Mouse (Mus musculus): ENCODE measurements around the gene Vps13d. TPM values are rescaled to one million over a fixed set of nuclear protein-coding genes. Genes with fewer than 3 reads are reported as not detected.

Vps13d gene
- total and polyA plus RNA-seq, 2 experiments from 2014 or later, result 7.8 to 35.3 TPM

DNA sequence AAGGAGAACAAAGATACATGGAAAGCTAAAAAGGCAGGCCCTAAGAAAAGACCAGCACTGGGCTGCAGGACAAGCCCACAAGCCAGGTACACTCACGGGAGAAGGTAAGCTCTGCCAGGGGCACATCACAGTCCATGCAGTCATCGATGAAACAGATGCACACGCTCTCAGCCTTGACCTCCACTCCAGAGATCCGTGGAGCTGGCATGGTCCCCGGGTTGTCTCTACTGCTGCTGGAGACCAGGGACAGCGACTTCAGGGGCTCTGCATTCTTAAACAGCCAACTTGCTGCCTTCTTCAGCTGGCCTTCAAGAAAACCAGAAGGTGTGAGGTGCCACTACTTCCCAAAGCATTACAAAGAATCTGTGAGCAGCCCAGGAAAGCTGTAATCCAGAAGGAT lies 84.1 kb downstream of the Vps13d start:
- Histone ChIP-seq H3K4me2 (ENCODE audit: low read depth, low read length) (no peak overlapping the region), H3K9me3 (ENCODE audit: low read length) (no peaks in the 10 kb centered on the region), H3K27me3 (ENCODE audit: insufficient read depth, low read length) (no peaks in the 10 kb centered on the region), H3K9ac (replicated peaks; ENCODE audit: low read length) (no peak overlapping the region), H3K36me3 (ENCODE audit: insufficient read depth, low read length) (peaks cover 65% of the 10 kb centered on the region), H3K27ac (no peak overlapping the region), H3K4me3 (ENCODE audit: low read length) (no peak overlapping the region), H3K4me1 (ENCODE audit: insufficient read depth, low read length) (no peaks in the 10 kb centered on the region)
- 85% methylated on average over 6 of the region's 6 CpGs for WGBS
- DNase-seq (ENCODE audit: low spot score) (no peak), ATAC-seq (no peak)
- TF ChIP-seq CTCF (IDR thresholded peaks at IDR 0.05; ENCODE audit: low read depth), result no peak

DNA sequence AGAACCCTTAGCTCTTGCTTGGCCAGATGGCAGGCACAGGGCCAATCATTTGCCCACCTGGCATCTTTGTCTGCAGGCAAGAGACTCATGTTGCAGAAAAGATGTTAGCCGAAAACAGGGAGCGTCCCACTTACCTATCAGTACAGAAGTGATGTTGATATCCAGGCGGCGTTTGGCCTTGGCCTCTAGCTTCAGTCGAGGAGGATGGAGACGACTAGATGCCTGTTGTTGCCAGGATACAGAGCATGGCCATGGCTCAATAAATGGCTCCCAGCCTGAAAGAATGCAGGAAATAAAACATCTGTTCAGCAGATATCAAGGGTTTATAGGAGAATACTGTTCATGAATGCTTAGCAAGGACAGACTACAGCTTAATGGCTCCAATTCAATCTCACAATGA lies 88.0 kb downstream of the Vps13d start:
- Histone ChIP-seq H3K4me1 (ENCODE audit: insufficient read depth, low read length) (no peaks in the 10 kb centered on the region), H3K9me3 (ENCODE audit: low read length) (no peaks in the 10 kb centered on the region), H3K36me3 (ENCODE audit: insufficient read depth, low read length) (peaks cover 45% of the 10 kb centered on the region; the same call in 1 of the 2 replicates), H3K27ac (no peak overlapping the region; the same call in 1 of the 2 replicates), H3K4me2 (ENCODE audit: low read depth, low read length) (no peak overlapping the region), H3K9ac (replicated peaks; ENCODE audit: low read length) (no peak overlapping the region), H3K4me3 (ENCODE audit: low read length) (no peak overlapping the region), H3K27me3 (ENCODE audit: insufficient read depth, low read length) (no peaks in the 10 kb centered on the region)
- TF ChIP-seq CTCF (IDR thresholded peaks at IDR 0.05; ENCODE audit: low read depth), result no peak
- DNase-seq (ENCODE audit: low spot score), result no peak
- 68% methylated on average over 6 of the region's 6 CpGs for WGBS
- ATAC-seq, result no peak

DNA sequence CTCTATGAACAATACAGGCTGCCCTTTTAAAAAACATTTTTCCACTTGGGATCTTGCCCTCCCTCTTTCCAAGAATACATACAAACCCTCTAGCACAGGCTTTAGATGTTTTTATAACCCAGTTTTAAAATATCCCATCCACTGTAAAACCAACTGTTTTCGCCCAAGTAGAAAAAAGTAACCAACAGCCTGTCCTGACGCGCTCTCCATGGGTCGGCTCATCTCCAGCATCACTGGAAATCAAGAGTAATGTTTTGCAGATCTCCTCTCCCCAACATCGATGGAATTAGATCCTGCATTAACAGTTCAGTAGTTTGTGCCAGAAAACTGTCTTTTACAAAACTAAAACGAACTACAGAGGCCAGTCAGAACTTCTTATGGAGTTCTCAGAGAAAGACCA lies 89.5 kb downstream of the Vps13d start:
- Histone ChIP-seq H3K4me3 (ENCODE audit: low read length) (no peak overlapping the region), H3K4me2 (ENCODE audit: low read depth, low read length) (no peak overlapping the region), H3K36me3 (ENCODE audit: insufficient read depth, low read length) (peaks cover 35% of the 10 kb centered on the region; the same call in 1 of the 2 replicates), H3K27me3 (ENCODE audit: insufficient read depth, low read length) (no peaks in the 10 kb centered on the region), H3K9me3 (ENCODE audit: low read length) (no peaks in the 10 kb centered on the region), H3K9ac (replicated peaks; ENCODE audit: low read length) (no peak overlapping the region), H3K4me1 (ENCODE audit: insufficient read depth, low read length) (no peaks in the 10 kb centered on the region), H3K27ac (peak overlapping the region; percentile 56; the same call in 1 of the 2 replicates)
- 29% methylated on average over 6 of the region's 6 CpGs for WGBS
- DNase-seq (ENCODE audit: low spot score), result no peak
- TF ChIP-seq CTCF (IDR thresholded peaks at IDR 0.05; ENCODE audit: low read depth), result no peak
- ATAC-seq, result peak; percentile 40; the same call in 1 of the 2 replicates

DNA sequence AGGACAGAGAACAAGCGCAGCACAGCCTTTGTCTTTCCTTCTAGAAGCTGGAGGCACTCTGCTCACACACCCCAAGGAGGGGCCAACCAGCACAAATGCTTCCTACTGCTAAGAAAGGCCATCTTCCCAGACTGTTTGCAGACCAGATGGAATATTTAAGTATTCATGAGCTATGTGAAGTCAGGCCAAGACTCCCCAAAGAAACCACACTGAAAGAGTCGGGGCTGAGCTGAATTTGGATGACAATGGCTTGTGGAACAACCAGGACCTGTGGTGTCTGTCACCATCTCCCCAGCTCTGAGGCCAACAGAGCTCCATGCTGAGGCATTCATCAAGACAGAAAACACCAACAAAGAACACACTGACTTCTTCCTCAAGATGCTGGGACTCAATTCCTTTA lies 89.9 kb downstream of the Vps13d start:
- ATAC-seq (peak; percentile 92), DNase-seq (ENCODE audit: low spot score) (peak; percentile 67)
- peak overlapping the region; percentile 56; the same call in 1 of the 2 replicates for H3K27ac ChIP-seq
- no peak overlapping the region for H3K9ac ChIP-seq (replicated peaks; ENCODE audit: low read length)
- H3K4me2 ChIP-seq (ENCODE audit: low read depth, low read length), result no peak overlapping the region
- TF ChIP-seq CTCF (IDR thresholded peaks at IDR 0.05; ENCODE audit: low read depth), result no peak
- H3K4me3 ChIP-seq (ENCODE audit: low read length), result no peak overlapping the region
- no peaks in the 10 kb centered on the region for H3K27me3 ChIP-seq (ENCODE audit: insufficient read depth, low read length)
- H3K4me1 ChIP-seq (ENCODE audit: insufficient read depth, low read length), result no peaks in the 10 kb centered on the region
- no peaks in the 10 kb centered on the region for H3K9me3 ChIP-seq (ENCODE audit: low read length)
- 11% methylated on average over 2 of the region's 2 CpGs for WGBS
- H3K36me3 ChIP-seq (ENCODE audit: insufficient read depth, low read length), result peaks cover 31% of the 10 kb centered on the region; the same call in 1 of the 2 replicates

GRCm38 (mm10) chr4:145103617-145104016 lies 91.2 kb downstream of the Vps13d start:
- Histone ChIP-seq H3K27me3 (ENCODE audit: insufficient read depth, low read length) (no peaks in the 10 kb centered on the region), H3K4me2 (ENCODE audit: low read depth, low read length) (no peak overlapping the region), H3K4me1 (ENCODE audit: insufficient read depth, low read length) (no peaks in the 10 kb centered on the region), H3K27ac (no peak overlapping the region), H3K9ac (replicated peaks; ENCODE audit: low read length) (no peak overlapping the region), H3K4me3 (ENCODE audit: low read length) (no peak overlapping the region), H3K9me3 (ENCODE audit: low read length) (no peaks in the 10 kb centered on the region), H3K36me3 (ENCODE audit: insufficient read depth, low read length) (peaks cover 41% of the 10 kb centered on the region)
- DNase-seq (ENCODE audit: low spot score) (no peak), ATAC-seq (no peak)
- TF ChIP-seq CTCF (IDR thresholded peaks at IDR 0.05; ENCODE audit: low read depth), result no peak

DNA sequence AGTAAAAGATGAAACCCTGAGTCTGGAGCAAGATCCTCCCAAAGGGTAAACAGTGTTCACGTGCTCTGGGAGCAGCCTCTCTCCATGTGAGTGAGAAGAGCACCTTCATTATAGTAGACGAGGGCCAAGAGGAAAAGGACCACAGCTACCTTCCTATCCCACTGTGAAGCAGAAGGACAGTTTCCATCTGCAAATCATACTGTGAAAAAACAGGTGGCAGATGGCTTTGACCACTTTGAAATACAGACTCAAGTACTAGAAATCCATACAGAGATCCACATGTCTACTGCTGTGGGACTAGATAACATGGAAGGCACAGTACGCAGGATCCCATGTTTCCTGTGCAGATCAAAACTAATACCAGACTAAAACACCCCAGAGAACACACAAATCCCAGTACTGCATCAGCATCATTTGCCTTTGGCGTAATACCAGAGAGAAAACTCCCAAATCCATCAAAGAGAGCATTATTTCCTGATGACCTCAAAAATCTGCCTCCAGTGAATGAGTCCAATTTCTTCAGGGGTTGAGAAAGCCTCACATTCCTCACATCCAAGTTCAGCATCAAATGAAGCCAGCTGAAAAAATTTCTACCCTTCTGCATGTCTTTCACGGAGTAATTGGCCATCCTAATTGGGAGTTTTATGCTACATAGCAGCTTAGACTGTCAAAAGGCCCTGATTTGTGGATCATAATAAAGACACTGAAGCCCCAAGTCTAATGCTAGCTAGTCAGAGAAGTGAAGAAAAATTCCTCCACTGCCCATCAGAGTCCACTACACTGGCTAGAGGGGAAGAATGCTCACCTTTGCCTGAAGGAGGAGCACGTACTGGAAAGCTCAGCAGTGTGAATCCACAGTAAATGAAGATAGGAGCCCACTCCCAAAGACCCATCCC lies 92.7 kb downstream of the Vps13d start:
- H3K9ac ChIP-seq (replicated peaks; ENCODE audit: low read length), result no peak overlapping the region
- DNase-seq (ENCODE audit: low spot score) (no peak), ATAC-seq (no peak)
- H3K4me2 ChIP-seq (ENCODE audit: low read depth, low read length), result no peak overlapping the region
- no peaks in the 10 kb centered on the region for H3K9me3 ChIP-seq (ENCODE audit: low read length)
- H3K4me3 ChIP-seq (ENCODE audit: low read length), result no peak overlapping the region
- H3K36me3 ChIP-seq (ENCODE audit: insufficient read depth, low read length), result peaks cover 33% of the 10 kb centered on the region
- no peaks in the 10 kb centered on the region for H3K27me3 ChIP-seq (ENCODE audit: insufficient read depth, low read length)
- no peaks in the 10 kb centered on the region for H3K4me1 ChIP-seq (ENCODE audit: insufficient read depth, low read length)
- 74% methylated on average over 6 of the region's 6 CpGs for WGBS
- no peak for TF ChIP-seq CTCF (IDR thresholded peaks at IDR 0.05; ENCODE audit: low read depth)
- no peak overlapping the region for H3K27ac ChIP-seq

GRCm38 (mm10) chr4:145099853-145100252 lies 95.0 kb downstream of the Vps13d start:
- H3K27ac ChIP-seq, result no peak overlapping the region
- peaks cover 34% of the 10 kb centered on the region for H3K36me3 ChIP-seq (ENCODE audit: insufficient read depth, low read length)
- no peaks in the 10 kb centered on the region for H3K27me3 ChIP-seq (ENCODE audit: insufficient read depth, low read length)
- H3K9me3 ChIP-seq (ENCODE audit: low read length), result no peaks in the 10 kb centered on the region
- DNase-seq (ENCODE audit: low spot score) (no peak), ATAC-seq (no peak)
- H3K9ac ChIP-seq (replicated peaks; ENCODE audit: low read length), result no peak overlapping the region
- no peak for TF ChIP-seq CTCF (IDR thresholded peaks at IDR 0.05; ENCODE audit: low read depth)
- no peaks in the 10 kb centered on the region for H3K4me1 ChIP-seq (ENCODE audit: insufficient read depth, low read length)
- no peak overlapping the region for H3K4me2 ChIP-seq (ENCODE audit: low read depth, low read length)
- H3K4me3 ChIP-seq (ENCODE audit: low read length), result no peak overlapping the region
- 75% methylated on average over 6 of the region's 6 CpGs for WGBS

Data from hindbrain, postnatal 0 days (tissue).